Mouse (Mus musculus) embryonic fibroblast, embryonic 13.5 days (primary cell): Measurements from ENCODE around the gene Rhox3c.
"Not testable (repeated sequence)": the region's sequence is repeated elsewhere in the genome, so short reads cannot be mapped to it uniquely, and the experiment has no call there.

Source experiments
- CTCF ChIP-seq: IDR thresholded peaks from 2 replicates; pipeline ENCODE4 v1.5.1; 2011; ENCODE audit warnings: mild to moderate bottlenecking, control low read depth, low read length, moderate library complexity, borderline replicate concordance; ENCODE audit not compliant: insufficient read depth
- POLR2A ChIP-seq: IDR thresholded peaks from 2 replicates; pipeline ENCODE4 v1.6.1; 2011; ENCODE audit warnings: low read depth, mild to moderate bottlenecking, control low read depth, low read length, moderate library complexity

DNA sequence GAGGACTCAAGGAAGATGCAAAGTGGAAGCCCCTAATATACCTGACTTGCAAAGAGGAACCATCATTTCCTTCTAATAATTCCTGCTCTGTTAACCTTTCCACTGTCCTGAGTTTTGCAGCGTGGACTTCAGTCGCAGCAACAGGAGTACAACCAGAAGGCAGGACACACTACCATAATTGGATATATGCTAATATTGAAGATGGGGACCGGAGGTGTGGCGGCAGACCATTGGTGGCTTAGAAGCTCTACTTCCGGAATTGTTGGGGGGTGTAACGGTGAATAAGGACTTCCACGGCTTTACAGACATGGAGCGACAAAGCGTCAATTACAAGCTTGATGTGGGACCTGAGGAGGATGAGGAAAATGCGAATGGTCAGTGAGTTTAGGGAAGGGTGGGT lies 5.0 kb upstream of the Rhox3c start, which contains the start of gene Rhox2c:
- not testable (repeated sequence) for TF ChIP-seq POLR2A, CTCF
